Mouse (Mus musculus): Measurements from ENCODE around the gene Zmiz1.

GRCm38 (mm10) chr14:25459998-25460800 lies 1.2 kb downstream of the Zmiz1 start:
- TF ChIP-seq CTCF (IDR thresholded peaks at IDR 0.05; ENCODE audit: control insufficient read depth, insufficient read depth, low read length): no peak
- TF ChIP-seq POLR2A (IDR thresholded peaks at IDR 0.05; ENCODE audit: borderline replicate concordance, control insufficient read depth, low read depth, low read length): no peak; the same call in 1 of the 2 replicates
